Mouse (Mus musculus) liver, adult 2 months (tissue): Measurements from ENCODE around the gene Dus1l. TPM values are rescaled to one million over a fixed set of nuclear protein-coding genes. Genes with fewer than 3 reads are reported as not detected.
A peak's percentile ranks its signal among the peaks of the same experiment; 100 is the strongest.
"Not testable (repeated sequence)": the region's sequence is repeated elsewhere in the genome, so short reads cannot be mapped to it uniquely, and the experiment has no call there.

Source experiments
- DNase-seq: peaks from one replicate; pipeline ENCODE4 v3.0.0-alpha.2; 2011; ENCODE audit warnings: low read depth, low spot score; ENCODE audit errors: extremely low read depth
- H3K27ac ChIP-seq: fragments of 200-500 bp; replicated peaks from 2 replicates; pipeline ENCODE4 v1.5.1; 2012; ENCODE audit warnings: low read depth, mild to moderate bottlenecking, control low read depth, inconsistent platforms, low read length; ENCODE audit not compliant: insufficient read depth
- H3K27me3 ChIP-seq: fragments of 200-500 bp; 2 replicates; pipeline ENCODE4 v1.6.1; 2012; ENCODE audit warnings: mild to moderate bottlenecking, moderate library complexity, low read length, inconsistent platforms; ENCODE audit not compliant: control insufficient read depth, insufficient read depth
- H3K36me3 ChIP-seq: fragments of 200-500 bp; 2 replicates; pipeline ENCODE4 v1.6.1; 2012; ENCODE audit warnings: low read length, inconsistent platforms; ENCODE audit not compliant: control insufficient read depth, insufficient read depth
- H3K4me1 ChIP-seq: fragments of 200-500 bp; 2 replicates; pipeline ENCODE4 v1.6.1; 2011; ENCODE audit warnings: low read length; ENCODE audit not compliant: control insufficient read depth, insufficient read depth
- H3K4me3 ChIP-seq: fragments of 200-500 bp; 2 replicates; pipeline ENCODE4 v1.5.1; 2011; ENCODE audit warnings: low read depth, mild to moderate bottlenecking, control low read depth, low read length, moderate library complexity; ENCODE audit not compliant: insufficient read depth
- H3K79me2 ChIP-seq: fragments of 200-500 bp; 2 replicates; pipeline ENCODE4 v1.6.1; 2012; ENCODE audit warnings: inconsistent platforms, mild to moderate bottlenecking, low read length, moderate library complexity; ENCODE audit not compliant: control insufficient read depth, insufficient read depth
- H3K9ac ChIP-seq: fragments of 200-500 bp; 2 replicates; pipeline ENCODE4 v1.6.1; 2012; ENCODE audit warnings: low read depth, mild to moderate bottlenecking, control low read depth, inconsistent platforms, low read length
- CTCF ChIP-seq: fragments of 200-500 bp; IDR thresholded peaks from 2 replicates; pipeline ENCODE4 v1.5.1; 2011; ENCODE audit warnings: low read depth, low read length, control low read depth
- POLR2A ChIP-seq: fragments of 200-500 bp; IDR thresholded peaks from 2 replicates; pipeline ENCODE4 v1.6.1; 2011; ENCODE audit warnings: low read length, control low read depth; ENCODE audit not compliant: insufficient read depth; ENCODE audit errors: extremely low read depth
- WGBS: fragments of 180-500 bp; shearing (Covaris S2); methylation state at CpG from one replicate; pipeline ENCODE4 v1.1.7; 2018; 5-methylcytosine and 5-hydroxymethylcytosine counted together
- polyA plus RNA-seq: library from polyadenylated mRNA; depleted of rRNA; stranded (reverse); fragments of >200 nt; gene quantifications from 2 replicates; pipeline ENCODE4 v1.2.3, GENCODE M21; 2012
- total RNA-seq: library from RNA; depleted of rRNA; stranded (reverse); fragments of >200 nt; gene quantifications from 2 replicates; pipeline ENCODE4 v1.2.3, GENCODE M21; 2014

Dus1l gene
- total and polyA plus RNA-seq, 2 experiments, result 52.1 to 69.7 TPM

DNA sequence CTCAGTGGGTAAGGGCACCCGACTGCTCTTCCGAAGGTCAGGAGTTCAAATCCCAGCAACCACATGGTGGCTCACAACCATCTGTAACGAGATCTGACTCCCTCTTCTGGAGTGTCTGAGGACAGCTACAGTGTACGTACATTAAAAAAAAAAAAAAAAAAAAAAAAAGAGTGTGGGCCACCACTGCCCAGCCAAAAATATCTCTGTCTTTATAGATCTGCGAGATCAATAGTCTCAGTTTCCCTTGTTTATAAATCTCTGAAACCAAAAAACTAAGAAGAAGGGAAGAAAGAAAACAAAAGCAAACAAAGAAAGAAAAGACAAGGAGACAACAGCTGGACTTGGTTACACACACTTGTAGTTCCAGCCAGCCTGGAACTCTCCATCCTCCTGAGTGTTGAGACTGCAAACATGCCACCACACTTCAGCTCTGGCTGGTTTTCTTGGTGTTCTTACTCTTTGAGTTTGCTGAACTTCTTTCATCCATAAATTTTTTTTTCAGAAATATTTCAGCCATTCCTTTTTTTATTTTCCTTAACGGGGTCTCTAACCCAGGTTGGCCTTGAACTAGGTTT, 3.2 kb upstream of the Dus1l start:
- peaks cover 13% of the 10 kb centered on the region for H3K79me2 ChIP-seq
- no peak for TF ChIP-seq POLR2A
- H3K36me3 ChIP-seq, result no peaks in the 10 kb centered on the region
- WGBS, result 56% methylated on average over 6 of the region's 6 CpGs
- H3K27ac ChIP-seq, result no peak overlapping the region
- H3K4me3 ChIP-seq, result no peak overlapping the region
- peaks cover 15% of the 10 kb centered on the region for H3K4me1 ChIP-seq
- H3K27me3 ChIP-seq, result no peaks in the 10 kb centered on the region
- no peak overlapping the region for H3K9ac ChIP-seq
- no peak for DNase-seq

DNA sequence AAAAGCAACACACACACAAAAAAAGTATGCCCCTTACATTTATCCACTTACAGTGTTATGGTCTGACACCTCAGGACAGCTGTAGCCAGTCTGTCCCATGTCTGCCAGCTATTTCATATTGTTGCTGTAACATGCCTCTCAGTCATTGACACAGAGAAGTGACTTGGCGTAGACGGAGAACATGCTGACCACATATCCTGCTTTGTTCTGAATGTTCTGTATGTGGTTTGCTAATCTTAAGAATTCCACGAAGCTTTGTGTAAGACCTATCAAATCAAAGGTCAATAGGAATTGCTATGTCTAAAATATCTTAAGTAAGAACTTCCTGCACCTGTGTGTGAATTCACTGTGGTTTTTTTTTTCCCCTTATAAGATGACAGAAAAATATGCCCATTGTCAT, 2.0 kb upstream of the Dus1l start:
- Histone ChIP-seq H3K9ac (no peak overlapping the region), H3K79me2 (peaks cover 15% of the 10 kb centered on the region), H3K27ac (no peak overlapping the region), H3K4me1 (peaks cover 15% of the 10 kb centered on the region), H3K36me3 (peaks cover 4% of the 10 kb centered on the region; the same call in 1 of the 2 replicates), H3K27me3 (no peaks in the 10 kb centered on the region), H3K4me3 (no peak overlapping the region)
- 85% methylated on average over 3 of the region's 3 CpGs for WGBS
- no peak for TF ChIP-seq POLR2A
- no peak for TF ChIP-seq CTCF
- DNase-seq, result no peak

DNA sequence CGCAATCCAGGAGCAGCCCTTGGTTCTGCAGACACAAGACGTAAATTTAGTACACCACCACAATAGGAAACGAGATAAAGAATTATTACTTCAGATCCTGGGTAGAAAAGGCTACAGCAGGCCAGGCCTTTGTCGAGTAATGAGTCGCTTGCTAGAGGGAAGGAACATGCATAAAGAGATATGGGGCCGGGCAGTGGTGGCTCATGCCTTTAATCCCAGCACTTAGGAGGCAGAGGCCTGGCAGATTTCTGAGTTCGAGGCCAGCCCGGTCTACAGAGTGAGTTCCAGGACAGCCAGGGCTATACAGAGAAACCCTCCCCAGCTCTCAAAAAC, 377 bp upstream of the Dus1l start:
- TF ChIP-seq CTCF, result no peak
- no peak for TF ChIP-seq POLR2A
- Histone ChIP-seq H3K36me3 (peaks cover 11% of the 10 kb centered on the region), H3K4me3 (no peak overlapping the region), H3K4me1 (peaks cover 15% of the 10 kb centered on the region), H3K9ac (peak overlapping the region; percentile 47), H3K27ac (peak overlapping the region; percentile 17), H3K79me2 (peaks cover 15% of the 10 kb centered on the region), H3K27me3 (no peaks in the 10 kb centered on the region)
- DNase-seq, result no peak
- 40% methylated on average over 8 of the region's 8 CpGs for WGBS

DNA sequence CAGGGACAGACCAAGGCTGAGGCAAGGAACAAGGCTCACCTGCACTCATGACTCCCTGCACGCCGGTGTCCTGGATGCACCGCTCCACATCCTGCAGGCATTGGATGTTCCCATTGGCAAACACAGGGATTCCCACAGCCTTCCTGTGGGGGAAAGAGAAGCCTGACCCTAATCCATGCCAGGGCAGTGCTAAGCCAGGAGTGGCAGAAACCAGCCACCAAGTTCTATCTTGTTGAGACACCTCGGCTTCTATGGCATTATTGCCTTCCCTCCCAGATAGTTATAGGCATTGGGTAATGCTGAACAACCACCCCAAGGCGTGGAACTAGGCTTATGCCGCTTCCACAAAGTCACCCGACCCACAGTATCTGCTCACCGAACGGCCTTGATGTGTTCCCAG, 3.6 kb downstream of the Dus1l start:
- Histone ChIP-seq H3K9ac (no peak overlapping the region), H3K27ac (no peak overlapping the region), H3K4me1 (peaks cover 9% of the 10 kb centered on the region), H3K27me3 (no peaks in the 10 kb centered on the region), H3K36me3 (peaks cover 35% of the 10 kb centered on the region), H3K4me3 (no peak overlapping the region), H3K79me2 (peaks cover 15% of the 10 kb centered on the region)
- no peak for TF ChIP-seq CTCF
- no peak for TF ChIP-seq POLR2A
- 96% methylated on average over 9 of the region's 9 CpGs for WGBS
- DNase-seq, result no peak

DNA sequence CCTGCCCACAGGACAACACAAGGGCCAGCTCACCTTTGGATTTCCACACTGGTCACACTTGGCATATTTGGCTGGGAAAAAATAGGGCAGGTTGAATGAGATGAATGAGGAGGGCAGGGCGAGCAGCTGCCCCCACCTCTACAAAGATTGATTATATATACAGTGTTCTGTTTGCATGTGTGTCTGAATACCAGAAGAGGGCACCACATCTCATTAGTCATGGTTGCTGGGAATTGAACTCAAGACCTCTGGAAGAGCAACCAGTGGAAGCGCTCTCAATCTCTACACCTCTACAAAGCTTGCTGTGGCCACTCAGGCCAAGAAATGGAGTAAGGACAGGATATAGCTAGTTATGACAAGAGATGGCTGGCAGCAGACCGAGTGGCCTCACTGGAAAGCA, 6.4 kb downstream of the Dus1l start:
- no peaks in the 10 kb centered on the region for H3K27me3 ChIP-seq
- no peak overlapping the region for H3K4me3 ChIP-seq
- peak; percentile 69 for DNase-seq
- peaks cover 37% of the 10 kb centered on the region for H3K36me3 ChIP-seq
- H3K79me2 ChIP-seq, result peaks cover 4% of the 10 kb centered on the region; the same call in 1 of the 2 replicates
- WGBS, result 67% methylated on average over 3 of the region's 3 CpGs
- TF ChIP-seq POLR2A (no peak), CTCF (no peak)
- no peak overlapping the region for H3K9ac ChIP-seq
- no peak overlapping the region for H3K27ac ChIP-seq
- peaks cover 7% of the 10 kb centered on the region for H3K4me1 ChIP-seq

DNA sequence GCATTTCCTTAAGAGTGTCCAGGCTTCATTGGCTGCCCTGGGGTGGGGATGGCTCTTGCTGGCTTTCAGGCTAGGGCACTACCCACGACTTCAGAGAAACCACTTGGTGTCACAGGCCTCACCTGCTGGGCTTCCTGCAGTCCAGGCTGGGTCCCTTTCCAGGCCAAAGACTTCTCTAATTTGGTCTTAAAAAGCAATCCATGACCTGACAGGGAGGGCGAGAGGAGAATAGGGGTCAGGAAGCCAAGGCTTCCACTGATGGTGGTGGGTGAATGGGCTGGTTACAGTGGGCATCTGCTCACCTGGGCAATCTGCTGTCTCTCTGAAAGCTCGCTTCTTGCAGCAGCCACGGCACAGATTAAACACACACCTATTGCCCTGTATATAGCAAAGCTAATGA, 6.8 kb downstream of the Dus1l start:
- Histone ChIP-seq H3K9ac (no peak overlapping the region), H3K27me3 (no peaks in the 10 kb centered on the region), H3K4me3 (no peak overlapping the region), H3K79me2 (peaks cover 6% of the 10 kb centered on the region; the same call in 1 of the 2 replicates), H3K4me1 (peaks cover 8% of the 10 kb centered on the region), H3K36me3 (peaks cover 37% of the 10 kb centered on the region), H3K27ac (no peak overlapping the region)
- 59% methylated on average over 4 of the region's 4 CpGs for WGBS
- no peak for DNase-seq
- TF ChIP-seq POLR2A (no peak), CTCF (no peak)

DNA sequence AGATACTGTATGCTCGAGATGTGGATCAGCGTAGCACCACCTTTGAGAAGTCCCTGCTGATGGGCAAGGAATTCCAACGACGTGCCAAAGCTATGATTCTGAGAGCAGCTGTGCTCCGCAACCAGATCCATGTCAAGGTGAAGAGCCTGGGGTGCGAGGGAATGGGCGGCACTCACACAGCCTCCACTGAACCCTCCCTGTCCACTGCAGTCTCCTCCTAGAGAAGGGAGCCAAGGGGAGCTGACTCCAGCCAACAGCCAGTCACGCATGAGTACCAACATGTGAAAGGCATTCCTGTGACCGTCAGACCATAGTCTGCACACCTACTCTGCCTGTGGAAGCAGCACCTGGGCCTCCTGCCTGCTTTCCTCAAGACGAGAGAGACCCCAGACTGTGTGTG, 7.7 kb downstream of the Dus1l start:
- peaks cover 35% of the 10 kb centered on the region for H3K36me3 ChIP-seq

More for the DNA sequence above, 7.7 kb downstream of the Dus1l start:
- not testable (repeated sequence) for H3K9ac ChIP-seq, H3K79me2 ChIP-seq, H3K4me3 ChIP-seq, DNase-seq, H3K27me3 ChIP-seq, H3K4me1 ChIP-seq, H3K27ac ChIP-seq
- WGBS, result 92% methylated on average over 10 of the region's 10 CpGs
